Comparison of ENCODE assay signal across 8 mouse cellular contexts in the genomic region with DNA sequence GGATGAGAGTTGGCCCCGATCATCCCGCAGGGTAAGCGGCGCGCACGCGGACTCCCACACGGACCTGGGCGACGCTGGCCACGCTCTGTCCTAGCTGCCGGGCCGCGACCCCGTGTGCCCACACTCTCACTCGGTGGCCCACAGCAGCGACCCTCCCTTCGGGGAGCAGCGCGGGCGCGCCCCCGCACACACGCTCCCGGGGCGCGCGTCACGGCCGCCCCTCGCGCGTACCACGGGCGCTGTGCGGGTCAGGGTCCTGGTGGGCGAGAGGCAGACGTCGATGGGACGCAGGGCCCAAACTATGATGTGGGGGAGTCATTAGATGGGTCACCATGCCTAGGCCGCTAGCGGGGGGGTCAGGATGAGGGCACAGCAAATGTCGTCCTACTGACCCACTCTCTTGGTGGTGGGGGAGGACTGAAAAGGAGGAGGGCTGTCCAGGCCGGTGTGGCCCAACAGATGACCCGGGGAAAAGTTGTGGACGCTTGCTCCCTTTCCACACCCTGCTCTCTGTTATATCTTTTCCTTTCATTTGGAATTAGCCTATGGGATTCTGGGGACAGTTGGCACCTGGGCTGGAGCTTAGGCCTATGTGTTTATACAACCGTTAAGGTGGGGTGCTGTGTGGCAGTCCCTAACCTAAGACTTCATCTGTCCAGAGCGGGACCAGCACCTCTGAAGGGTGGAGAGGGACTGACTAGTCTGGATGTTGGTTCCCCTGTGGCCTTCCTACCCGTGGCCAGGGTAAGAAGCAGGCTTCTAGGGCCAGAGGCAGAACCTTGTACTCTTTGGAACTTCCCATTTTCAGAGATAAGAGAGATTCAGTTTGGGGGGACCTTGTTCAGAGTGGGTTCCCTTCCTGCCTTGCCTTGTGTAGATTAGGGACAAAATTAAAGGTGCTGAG. TPM values are rescaled to one million over a fixed set of nuclear protein-coding genes. Genes with fewer than 3 reads are reported as not detected.
DNase-seq lines count a peak whose midpoint lies in the region; ATAC-seq lines count a peak whose summit lies in the region.

No protein-coding gene starts in this region.

- H3K27me3 ChIP-seq in heart, embryonic 13.5 days (replicated peaks), result peaks cover 4% of the 10 kb centered on the region; the same call in 1 of the 2 replicates
- H3K27me3 ChIP-seq in limb, embryonic 15.5 days, result no peaks in the 10 kb centered on the region
- no peaks in the 10 kb centered on the region for H3K27me3 ChIP-seq in neural tube, embryonic 13.5 days

- no peaks in the 10 kb centered on the region for H3K36me3 ChIP-seq in heart, embryonic 13.5 days
- H3K36me3 ChIP-seq in limb, embryonic 15.5 days, result no peaks in the 10 kb centered on the region
- no peaks in the 10 kb centered on the region for H3K36me3 ChIP-seq in neural tube, embryonic 13.5 days

- H3K4me2 ChIP-seq in heart, embryonic 13.5 days, result peak overlapping the region; percentile 95
- H3K4me2 ChIP-seq in limb, embryonic 15.5 days, result peak overlapping the region; percentile 83
- H3K4me2 ChIP-seq in neural tube, embryonic 13.5 days, result peak overlapping the region; percentile 86

- peak overlapping the region; percentile 98 for H3K9ac ChIP-seq in heart, embryonic 13.5 days
- peak overlapping the region; percentile 91 for H3K9ac ChIP-seq in limb, embryonic 15.5 days
- H3K9ac ChIP-seq in neural tube, embryonic 13.5 days, result peak overlapping the region; percentile 99

- peak; percentile 50 to 78 for DNase-seq in adrenal gland, adult (ENCODE audit: inconsistent age in 2 of 2, low spot score in 1 of 2)
- no peak for DNase-seq in adrenal gland, adult 8-10 months
- DNase-seq in thymus, postnatal 0 days (ENCODE audit: low spot score), result peak; percentile 44
- DNase-seq in thymus, postnatal 4 days, result no peak
- no peak for DNase-seq in left cerebral cortex, postnatal 25 days (ENCODE audit: low spot score in 2 of 2)

- H3K27ac ChIP-seq in heart, embryonic 13.5 days (replicated peaks), result peak overlapping the region; percentile 75
- peak overlapping the region; percentile 77 for H3K27ac ChIP-seq in limb, embryonic 15.5 days
- peak overlapping the region; percentile 94 for H3K27ac ChIP-seq in neural tube, embryonic 13.5 days (replicated peaks)

- H3K4me1 ChIP-seq in heart, embryonic 13.5 days, result peaks cover 57% of the 10 kb centered on the region
- H3K4me1 ChIP-seq in limb, embryonic 15.5 days, result peaks cover 43% of the 10 kb centered on the region
- peaks cover 56% of the 10 kb centered on the region for H3K4me1 ChIP-seq in neural tube, embryonic 13.5 days (replicated peaks)

- H3K9me3 ChIP-seq in heart, embryonic 13.5 days, result no peaks in the 10 kb centered on the region
- no peaks in the 10 kb centered on the region for H3K9me3 ChIP-seq in limb, embryonic 15.5 days
- no peaks in the 10 kb centered on the region for H3K9me3 ChIP-seq in neural tube, embryonic 13.5 days

- WGBS in heart, embryonic 13.5 days, result 2% methylated on average over 48 of the region's 49 CpGs
- 2% methylated on average over 48 of the region's 49 CpGs for WGBS in limb, embryonic 15.5 days
- 1% methylated on average over 47 of the region's 49 CpGs for WGBS in neural tube, embryonic 13.5 days

- peak overlapping the region; percentile 93 for H3K4me3 ChIP-seq in heart, embryonic 13.5 days
- peak overlapping the region; percentile 84 for H3K4me3 ChIP-seq in limb, embryonic 15.5 days
- H3K4me3 ChIP-seq in neural tube, embryonic 13.5 days, result peak overlapping the region; percentile 87

- intact Hi-C loops in left cerebral cortex, postnatal 25 days (cut with DNase I), result loop anchor here (1.0 kb wide), 1 partner anchor 27 kb away; no protein-coding TSS in a partner anchor

- ATAC-seq in heart, embryonic 13.5 days (ENCODE audit: extremely low read depth, insufficient number of reproducible peaks, low FRiP score, low TSS enrichment), result peak; percentile 22
- peak; percentile 27; the same call in 1 of the 2 replicates for ATAC-seq in limb, embryonic 15.5 days (ENCODE audit: insufficient number of reproducible peaks, low FRiP score, low TSS enrichment, low read depth)
- peak; percentile 66 for ATAC-seq in neural tube, embryonic 13.5 days (ENCODE audit: low read depth)

RNA-seq across cellular contexts. Expression of a gene that starts 1.7 kb away (rescaled TPM):
- 10 to 100 TPM; 15.4 to 22.2 (median 17.5) TPM for total RNA-seq in adrenal gland, adult 8-10 months (2022)
- 14.8 TPM in 2 replicates for polyA plus RNA-seq in thymus, postnatal 0 days (2015; fragmentation: Nextera tagmentation; extraction: Ambion mirVana)
- 11.9 and 12.2 TPM in 2 replicates for polyA plus RNA-seq in heart, embryonic 13.5 days (2015; fragmentation: Nextera tagmentation; extraction: Ambion mirVana)
- 15.6 and 22.0 TPM in 2 replicates for polyA plus RNA-seq in limb, embryonic 15.5 days (2015; fragmentation: Nextera tagmentation; extraction: Ambion mirVana)
- polyA plus RNA-seq in neural tube, embryonic 13.5 days (2015; fragmentation: Nextera tagmentation; extraction: Ambion mirVana), result 32.5 TPM in 2 replicates
- total RNA-seq in left cerebral cortex, postnatal 25 days (2021), result 10 to 100 TPM; 42.0 to 47.6 TPM

RNA-seq across cellular contexts. Expression of a gene that starts 25.6 kb away (rescaled TPM):
- 10 to 100 TPM in 2 of 4 experiments, 1 to 10 TPM in 2; 5.2 to 16.1 (median 8.7) TPM for total RNA-seq in adrenal gland, adult 8-10 months (2022)
- 2.9 and 3.6 TPM in 2 replicates for polyA plus RNA-seq in thymus, postnatal 0 days (2015; fragmentation: Nextera tagmentation; extraction: Ambion mirVana)
- polyA plus RNA-seq in heart, embryonic 13.5 days (2015; fragmentation: Nextera tagmentation; extraction: Ambion mirVana), result 1.3 and 1.4 TPM in 2 replicates
- polyA plus RNA-seq in limb, embryonic 15.5 days (2015; fragmentation: Nextera tagmentation; extraction: Ambion mirVana), result 2.7 and 3.6 TPM in 2 replicates
- polyA plus RNA-seq in neural tube, embryonic 13.5 days (2015; fragmentation: Nextera tagmentation; extraction: Ambion mirVana), result 1.8 TPM in 2 replicates
- total RNA-seq in left cerebral cortex, postnatal 25 days (2021), result 1 to 10 TPM; 3.1 to 3.9 TPM

Comparison
In these comparisons a context has a peak if more than half of its experiments do, and no peak if none do; other contexts are left out.
1. DNase-seq: peak in adrenal gland, adult (2 of 2) and thymus, postnatal 0 days (single experiment); none in adrenal gland, adult 8-10 months (single experiment), thymus, postnatal 4 days (single experiment) and left cerebral cortex, postnatal 25 days (0 of 2).
2. Peak in every context shown above with its lines, with median percentiles within 50 percentile points of each other: ATAC-seq, H3K27ac ChIP-seq, H3K4me2 ChIP-seq, H3K4me3 ChIP-seq and H3K9ac ChIP-seq.